Mouse (Mus musculus) B cell, adult 2 months (primary cell): ENCODE data around the gene Amacr.
"Not testable (repeated sequence)": the region's sequence is repeated elsewhere in the genome, so short reads cannot be mapped to it uniquely, and the experiment has no call there.

Experiments
- DNase-seq, 2 experiments: peaks; one replicate each; pipeline ENCODE4 v3.0.0; 2022

Amacr gene

GRCm38 (mm10) chr15:10981377-10982063 is at the start of gene Amacr:
Gene Amacr (plus strand): TSS chr15:10981756.
- DNase-seq: peak; percentile 85 to 90

DNA sequence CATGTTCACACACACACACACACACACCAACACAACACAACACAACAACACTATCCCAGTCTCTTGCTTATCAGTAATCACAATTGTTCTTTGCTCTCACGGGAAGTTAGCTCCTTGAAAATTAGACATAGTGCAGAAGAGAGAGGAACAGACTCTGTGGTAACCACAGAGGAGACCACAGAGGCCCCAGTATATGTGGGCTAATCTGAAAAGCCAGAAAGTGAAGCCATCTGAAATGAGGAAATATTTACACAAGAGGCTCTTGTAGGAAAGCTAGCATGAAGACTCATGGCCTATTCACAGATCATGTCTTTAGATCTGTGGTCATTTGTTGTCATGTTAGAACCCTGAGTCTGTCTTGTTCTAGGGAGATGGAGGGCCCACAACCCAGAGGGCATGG is 47.6 kb upstream of the Amacr start:
- DNase-seq: no peak

DNA sequence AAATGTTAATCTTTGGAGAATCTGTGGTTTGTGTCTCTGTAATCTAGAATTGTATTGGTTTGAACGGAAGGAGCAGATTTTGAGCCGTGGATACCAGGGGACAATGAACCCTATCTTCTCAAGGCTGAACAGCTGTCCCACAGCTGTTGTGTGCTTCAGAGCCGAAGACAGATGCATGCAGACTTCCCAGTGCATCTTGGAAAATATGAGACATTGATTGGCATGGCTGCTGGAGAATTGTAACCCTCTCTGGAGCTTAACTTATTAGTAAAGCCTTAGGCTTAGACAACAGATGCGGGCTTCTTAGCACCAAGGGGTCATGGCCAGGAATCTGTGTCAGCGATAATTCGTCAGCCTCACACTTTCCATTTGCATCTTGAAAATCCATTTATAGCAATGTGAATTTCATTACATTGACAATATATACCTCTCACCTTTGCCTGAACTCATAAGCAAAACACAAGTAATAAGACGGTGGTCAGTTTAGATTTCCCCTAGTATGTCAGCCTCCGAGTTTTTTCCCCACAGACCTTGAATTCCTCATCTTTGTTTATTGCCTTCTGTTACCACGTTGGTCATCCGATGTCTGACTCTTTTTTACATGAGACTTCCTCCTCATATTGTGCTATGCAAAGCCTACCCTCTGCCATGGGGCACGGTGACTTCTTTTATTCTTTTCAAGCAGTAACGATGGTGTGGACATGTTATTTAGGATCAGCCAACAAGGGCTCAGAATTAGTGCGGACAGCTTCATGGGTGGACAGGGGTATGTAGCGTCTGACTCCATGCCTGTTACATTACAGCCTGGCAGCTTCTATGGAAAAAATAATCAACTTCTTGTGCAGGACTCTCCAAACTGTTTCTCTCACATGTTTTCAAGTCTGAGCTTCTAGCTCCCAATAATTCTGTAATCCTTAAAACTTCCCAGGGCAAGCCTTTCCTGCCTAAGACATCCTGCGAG is 41.1 kb upstream of the Amacr start:
- DNase-seq: no peak

- no peak for DNase-seq
Observed at GRCm38 (mm10) chr15:10941901-10942300, 39.7 kb upstream of the Amacr start.

- DNase-seq: no peak
Observed at GRCm38 (mm10) chr15:10947852-10948251, 33.7 kb upstream of the Amacr start.

DNA sequence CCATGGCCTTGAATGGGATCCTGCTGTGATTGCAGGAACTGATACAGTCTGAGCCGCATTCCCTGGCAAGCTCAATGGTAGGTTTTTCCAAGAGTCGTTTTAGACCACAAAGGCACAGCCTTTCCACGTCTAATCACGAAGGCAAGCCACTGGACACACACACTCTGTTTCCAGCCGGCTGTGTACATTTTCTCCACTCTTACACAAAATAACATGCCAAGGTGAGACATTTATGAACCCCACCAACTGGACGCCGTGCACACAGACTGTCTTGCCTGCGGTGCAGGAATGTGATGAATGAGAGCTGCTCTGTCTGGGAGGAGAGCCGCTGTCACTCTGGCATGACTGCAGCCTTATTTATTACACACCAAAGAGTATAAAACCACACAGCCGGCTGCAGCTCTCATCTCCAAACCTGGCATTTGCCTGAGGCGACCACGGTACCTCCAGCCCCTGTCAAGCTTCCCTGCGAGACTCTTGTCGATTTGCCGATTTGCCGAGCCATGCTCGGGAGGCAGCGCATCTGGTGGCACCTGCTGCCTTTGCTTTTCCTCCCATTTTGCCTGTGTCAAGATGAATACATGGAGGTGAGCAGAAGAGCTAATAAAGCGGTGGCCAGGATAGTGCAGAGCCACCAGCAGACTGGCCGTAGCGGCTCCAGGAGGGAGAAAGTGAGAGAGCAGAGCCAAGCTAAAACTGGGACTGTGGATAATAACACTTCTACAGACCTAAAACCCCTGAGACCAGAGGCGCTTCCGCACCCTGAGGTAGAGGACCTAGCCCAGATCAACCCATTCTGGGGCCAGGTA is 29.4 kb upstream of the Amacr start, which contains the start of gene C1qtnf3:
C1qtnf3 (plus strand) TSS at position 382 of the 809 bp plus-strand sequence.
- no peak for DNase-seq

GRCm38 (mm10) chr15:10952760-10953305 is 28.7 kb upstream of the Amacr start:
- no peak for DNase-seq

- DNase-seq: no peak
Observed at GRCm38 (mm10) chr15:10953465-10953864, 28.1 kb upstream of the Amacr start.

DNA sequence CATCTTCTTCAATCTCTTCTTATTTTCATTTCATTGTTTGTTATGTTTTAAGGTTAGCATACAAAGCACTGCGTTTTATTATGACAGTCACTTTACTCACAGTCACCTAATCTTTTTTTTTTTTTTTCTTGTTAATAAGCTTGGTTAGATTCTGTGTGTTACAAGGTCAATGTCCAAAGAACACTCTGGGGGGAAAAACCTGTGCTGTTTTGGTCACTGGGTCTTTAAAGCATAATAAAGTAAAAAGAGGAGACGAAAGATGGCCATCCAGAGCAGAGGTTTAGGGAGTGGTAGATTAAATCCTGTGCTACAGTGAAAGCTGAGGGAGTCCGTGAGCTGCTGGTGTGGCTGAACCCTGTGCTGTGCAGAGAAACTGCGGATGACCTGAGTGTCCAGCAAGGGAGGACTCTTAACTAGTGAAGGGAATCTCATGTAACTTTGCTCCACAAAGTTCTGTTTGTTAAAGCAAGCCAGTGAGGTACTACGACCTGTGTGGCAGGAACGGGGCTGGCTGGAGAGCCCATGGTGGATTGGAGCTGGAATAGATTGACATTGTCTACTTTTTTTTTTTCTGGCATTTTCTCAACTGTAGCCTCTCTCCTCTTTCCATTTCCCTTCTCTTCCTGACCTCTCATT is 27.1 kb upstream of the Amacr start:
- no peak for DNase-seq

- no peak for DNase-seq
Observed at GRCm38 (mm10) chr15:10955156-10955555, 26.4 kb upstream of the Amacr start.

- DNase-seq: no peak
Observed at GRCm38 (mm10) chr15:10956706-10957105, 24.9 kb upstream of the Amacr start.

GRCm38 (mm10) chr15:10959277-10960026 is 22.1 kb upstream of the Amacr start:
- DNase-seq: no peak

DNA sequence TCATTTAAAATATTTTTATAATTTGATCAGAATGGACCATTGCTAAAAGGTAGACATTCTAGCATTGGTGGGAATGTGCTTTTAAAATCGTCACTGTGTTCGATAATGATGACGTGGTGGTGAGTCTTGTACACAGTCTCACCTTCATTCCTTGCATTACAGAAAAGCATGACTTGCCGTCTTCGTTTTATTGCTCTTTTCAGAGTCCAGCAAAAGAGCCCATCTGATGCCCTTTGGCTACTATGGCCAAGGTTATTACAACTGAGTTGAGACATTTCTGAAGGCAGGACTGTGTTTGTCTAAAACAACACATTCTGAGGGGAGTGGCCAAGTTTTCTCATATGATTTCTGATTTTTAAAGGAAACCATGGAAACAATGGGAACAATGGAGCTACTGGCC is 21.3 kb upstream of the Amacr start:
- no peak for DNase-seq

GRCm38 (mm10) chr15:10962601-10963000 is 19.0 kb upstream of the Amacr start:
- no peak for DNase-seq

DNA sequence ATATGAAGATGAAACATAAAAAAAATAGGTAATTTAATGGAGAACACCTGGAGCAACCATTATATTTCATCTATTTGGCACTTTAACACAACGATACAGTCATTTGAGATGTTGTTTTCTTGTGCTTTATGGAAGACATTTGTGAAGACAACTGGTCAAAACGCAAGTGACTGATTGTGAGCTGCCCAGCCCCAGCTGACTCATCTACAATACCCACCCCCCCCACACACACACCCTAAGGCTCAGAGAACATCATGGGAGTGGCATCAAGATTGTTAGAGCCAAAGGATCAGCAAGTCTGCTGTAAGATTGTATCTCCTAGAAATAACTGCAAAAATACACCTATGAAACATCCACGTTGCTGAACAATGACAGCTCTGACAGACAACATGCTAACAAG is 12.1 kb upstream of the Amacr start:
- no peak for DNase-seq

DNA sequence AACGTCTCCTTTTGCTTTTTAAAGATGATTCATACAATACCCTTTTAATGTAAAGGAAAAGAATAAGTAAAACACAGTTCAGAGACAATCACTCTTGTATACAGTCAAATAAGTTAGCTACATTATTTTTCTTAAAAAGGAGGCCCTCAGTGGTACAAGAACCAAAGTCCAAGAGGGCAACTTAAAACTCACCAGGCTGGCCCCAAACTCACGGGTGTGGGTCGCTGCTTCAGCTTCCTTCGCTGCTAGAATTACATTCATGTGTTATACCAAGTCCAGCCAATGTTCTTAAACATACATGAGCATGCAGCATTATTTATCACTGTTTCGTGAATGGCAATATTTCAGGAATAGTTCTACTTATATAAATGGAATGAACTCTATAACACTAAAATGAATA is 10.8 kb upstream of the Amacr start:
- DNase-seq: no peak

- no peak for DNase-seq
Observed at GRCm38 (mm10) chr15:10977151-10977550, 4.4 kb upstream of the Amacr start.

- no peak for DNase-seq
Observed at GRCm38 (mm10) chr15:10980712-10981111, 844 bp upstream of the Amacr start.

- DNase-seq: no peak
Observed at GRCm38 (mm10) chr15:10982064-10982435, 494 bp downstream of the Amacr start.

DNA sequence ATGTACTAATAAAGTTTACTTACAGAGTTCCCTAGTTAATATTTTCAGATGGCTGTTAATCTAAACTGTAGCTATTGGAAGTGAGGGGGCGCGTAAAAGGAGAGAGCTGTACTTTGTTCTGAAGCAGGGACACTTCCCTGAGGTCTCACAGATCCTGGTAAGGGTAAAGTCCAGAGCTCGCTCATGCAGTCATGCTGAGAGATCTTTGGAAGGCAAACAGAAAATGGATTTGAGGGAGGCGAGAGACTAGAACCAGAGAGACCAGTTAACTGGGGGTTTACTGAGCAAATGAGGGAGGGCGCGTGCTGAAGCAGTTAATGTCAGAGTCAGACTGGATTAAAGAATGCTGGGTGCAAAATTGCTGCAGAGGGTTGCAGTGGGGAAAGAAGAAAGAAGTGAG is 4.2 kb downstream of the Amacr start:
- DNase-seq: no peak

DNA sequence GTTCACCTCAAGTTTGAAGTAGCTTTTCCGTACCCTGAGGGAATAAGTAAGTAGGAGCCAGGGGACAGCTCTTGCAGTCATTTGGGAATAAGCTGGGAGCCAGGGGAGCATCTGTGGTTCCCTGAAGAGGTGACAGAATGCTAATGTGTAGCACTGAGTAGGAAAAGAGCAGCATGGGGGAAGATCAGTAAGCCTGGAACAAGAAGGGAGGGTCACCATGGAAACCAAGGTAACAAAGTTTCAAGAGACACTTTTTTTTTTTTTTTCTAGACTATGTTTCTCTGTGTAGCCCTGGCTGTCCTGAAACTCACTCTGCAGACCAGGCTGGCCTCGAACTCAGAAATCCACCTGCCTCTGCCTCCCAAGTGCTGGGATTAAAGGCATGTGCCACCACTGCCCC is 4.9 kb downstream of the Amacr start:
- not testable (repeated sequence) for DNase-seq

GRCm38 (mm10) chr15:10990411-10990810 is 8.9 kb downstream of the Amacr start:
- no peak for DNase-seq
